Mouse (Mus musculus): ENCODE data around the gene Jakmip3. TPM values are rescaled to one million over a fixed set of nuclear protein-coding genes. Genes with fewer than 3 reads are reported as not detected.
A peak's percentile ranks its signal among the peaks of the same experiment; 100 is the strongest.

Gene Jakmip3
- total RNA-seq (2014; fragmentation: Nextera tagmentation) (not detected in 2 replicates), total RNA-seq (2017) (0.11 and 0.12 TPM in 2 replicates), polyA plus RNA-seq (2012) (not detected in 2 replicates)

- TF ChIP-seq GATA1 (IDR thresholded peaks at IDR 0.05; ENCODE audit: borderline replicate concordance, low read length) (no peak), GATA2 (IDR thresholded peaks at IDR 0.05; ENCODE audit: borderline replicate concordance, low read depth, low read length) (no peak), TAL1 (conservative IDR thresholded peaks at IDR 0.05; ENCODE audit: low read depth, low read length) (no peak), CTCF (IDR thresholded peaks at IDR 0.05; ENCODE audit: low read depth, low read length) (no peak), POLR2AphosphoS5 (IDR thresholded peaks at IDR 0.05; ENCODE audit: insufficient replicate concordance, low read depth, low read length) (no peak)
- no peaks in the 10 kb centered on the region for H3K27me3 ChIP-seq (ENCODE audit: insufficient read depth, low read length)
- ATAC-seq (ENCODE audit: extremely low read depth, insufficient number of reproducible peaks, low FRiP score, poor library complexity, severe bottlenecking) (no peak), DNase-seq (ENCODE audit: low spot score) (no peak)
- H3K4me3 ChIP-seq (ENCODE audit: low read depth, low read length), result peak within 1 kb of the TSS; percentile 4; the same call in 1 of the 2 replicates
- no peaks in the 10 kb centered on the region for H3K36me3 ChIP-seq (replicated peaks)
- no peaks in the 10 kb centered on the region for H3K4me1 ChIP-seq (ENCODE audit: insufficient read depth, low read depth, low read length)
- H3K9me3 ChIP-seq (replicated peaks), result peaks cover 23% of the 10 kb centered on the region
Observed at GRCm38 (mm10) chr7:138940612-138941461, at the start of gene Jakmip3. Jakmip3 (plus strand) TSS chr7:138940730.

- no peaks in the 10 kb centered on the region for H3K27me3 ChIP-seq (ENCODE audit: insufficient read depth, low read length)
- TF ChIP-seq TAL1 (conservative IDR thresholded peaks at IDR 0.05; ENCODE audit: low read depth, low read length) (no peak), GATA2 (IDR thresholded peaks at IDR 0.05; ENCODE audit: borderline replicate concordance, low read depth, low read length) (no peak), CTCF (IDR thresholded peaks at IDR 0.05; ENCODE audit: low read depth, low read length) (no peak), GATA1 (IDR thresholded peaks at IDR 0.05; ENCODE audit: borderline replicate concordance, low read length) (no peak), POLR2AphosphoS5 (IDR thresholded peaks at IDR 0.05; ENCODE audit: insufficient replicate concordance, low read depth, low read length) (no peak)
Observed at GRCm38 (mm10) chr7:138898122-138898521, 42.4 kb upstream of the Jakmip3 start.

GRCm38 (mm10) chr7:138898743-138899142 is 41.8 kb upstream of the Jakmip3 start:
- ATAC-seq (ENCODE audit: extremely low read depth, insufficient number of reproducible peaks, low FRiP score, poor library complexity, severe bottlenecking) (no peak), DNase-seq (ENCODE audit: low spot score) (no peak)
- no peaks in the 10 kb centered on the region for H3K27me3 ChIP-seq (ENCODE audit: insufficient read depth, low read length)
- H3K36me3 ChIP-seq (replicated peaks), result peaks cover 91% of the 10 kb centered on the region
- no peaks in the 10 kb centered on the region for H3K9me3 ChIP-seq (replicated peaks)
- no peak for TF ChIP-seq CTCF (IDR thresholded peaks at IDR 0.05; ENCODE audit: low read depth, low read length)
- no peak for TF ChIP-seq GATA2 (IDR thresholded peaks at IDR 0.05; ENCODE audit: borderline replicate concordance, low read depth, low read length)
- no peak for TF ChIP-seq GATA1 (IDR thresholded peaks at IDR 0.05; ENCODE audit: borderline replicate concordance, low read length)
- TF ChIP-seq POLR2AphosphoS5 (IDR thresholded peaks at IDR 0.05; ENCODE audit: insufficient replicate concordance, low read depth, low read length), result no peak
- no peak for TF ChIP-seq TAL1 (conservative IDR thresholded peaks at IDR 0.05; ENCODE audit: low read depth, low read length)
- no peak overlapping the region for H3K4me3 ChIP-seq (ENCODE audit: low read depth, low read length)
- H3K4me1 ChIP-seq (ENCODE audit: insufficient read depth, low read depth, low read length), result peaks cover 34% of the 10 kb centered on the region

More at GRCm38 (mm10) chr7:138898122-138898521, 42.4 kb upstream of the Jakmip3 start:
- DNase-seq (ENCODE audit: low spot score) (no peak), ATAC-seq (ENCODE audit: extremely low read depth, insufficient number of reproducible peaks, low FRiP score, poor library complexity, severe bottlenecking) (no peak)
- Histone ChIP-seq H3K36me3 (replicated peaks) (peaks cover 94% of the 10 kb centered on the region), H3K4me3 (ENCODE audit: low read depth, low read length) (no peak overlapping the region), H3K9me3 (replicated peaks) (no peaks in the 10 kb centered on the region), H3K4me1 (ENCODE audit: insufficient read depth, low read depth, low read length) (peaks cover 31% of the 10 kb centered on the region)

- TF ChIP-seq POLR2AphosphoS5 (IDR thresholded peaks at IDR 0.05; ENCODE audit: insufficient replicate concordance, low read depth, low read length), result no peak
- TF ChIP-seq CTCF (IDR thresholded peaks at IDR 0.05; ENCODE audit: low read depth, low read length), result no peak
- TF ChIP-seq GATA1 (IDR thresholded peaks at IDR 0.05; ENCODE audit: borderline replicate concordance, low read length), result no peak
- no peak for TF ChIP-seq GATA2 (IDR thresholded peaks at IDR 0.05; ENCODE audit: borderline replicate concordance, low read depth, low read length)
- no peak for TF ChIP-seq TAL1 (conservative IDR thresholded peaks at IDR 0.05; ENCODE audit: low read depth, low read length)
- no peak overlapping the region for H3K4me3 ChIP-seq (ENCODE audit: low read depth, low read length)
- peaks cover 68% of the 10 kb centered on the region for H3K4me1 ChIP-seq (ENCODE audit: insufficient read depth, low read depth, low read length)
- H3K9me3 ChIP-seq (replicated peaks), result no peaks in the 10 kb centered on the region
- no peaks in the 10 kb centered on the region for H3K27me3 ChIP-seq (ENCODE audit: insufficient read depth, low read length)
- DNase-seq (ENCODE audit: low spot score), result no peak
- H3K36me3 ChIP-seq (replicated peaks), result peaks cover 73% of the 10 kb centered on the region
- no peak for ATAC-seq (ENCODE audit: extremely low read depth, insufficient number of reproducible peaks, low FRiP score, poor library complexity, severe bottlenecking)
Observed at GRCm38 (mm10) chr7:138903886-138904435, 36.6 kb upstream of the Jakmip3 start.

- Histone ChIP-seq H3K4me1 (ENCODE audit: insufficient read depth, low read depth, low read length) (peaks cover 70% of the 10 kb centered on the region), H3K36me3 (replicated peaks) (peaks cover 50% of the 10 kb centered on the region), H3K9me3 (replicated peaks) (no peaks in the 10 kb centered on the region), H3K27me3 (ENCODE audit: insufficient read depth, low read length) (no peaks in the 10 kb centered on the region), H3K4me3 (ENCODE audit: low read depth, low read length) (peak overlapping the region; percentile 99)
- no peak for TF ChIP-seq TAL1 (conservative IDR thresholded peaks at IDR 0.05; ENCODE audit: low read depth, low read length)
- no peak for TF ChIP-seq GATA2 (IDR thresholded peaks at IDR 0.05; ENCODE audit: borderline replicate concordance, low read depth, low read length)
- TF ChIP-seq POLR2AphosphoS5 (IDR thresholded peaks at IDR 0.05; ENCODE audit: insufficient replicate concordance, low read depth, low read length), result no peak
- TF ChIP-seq CTCF (IDR thresholded peaks at IDR 0.05; ENCODE audit: low read depth, low read length), result no peak
- no peak for TF ChIP-seq GATA1 (IDR thresholded peaks at IDR 0.05; ENCODE audit: borderline replicate concordance, low read length)
- ATAC-seq (ENCODE audit: extremely low read depth, insufficient number of reproducible peaks, low FRiP score, poor library complexity, severe bottlenecking) (no peak), DNase-seq (ENCODE audit: low spot score) (no peak)
Observed at GRCm38 (mm10) chr7:138906441-138906840, 34.1 kb upstream of the Jakmip3 start.

- no peak for TF ChIP-seq GATA2 (IDR thresholded peaks at IDR 0.05; ENCODE audit: borderline replicate concordance, low read depth, low read length)
- TF ChIP-seq TAL1 (conservative IDR thresholded peaks at IDR 0.05; ENCODE audit: low read depth, low read length), result no peak
- no peak for TF ChIP-seq GATA1 (IDR thresholded peaks at IDR 0.05; ENCODE audit: borderline replicate concordance, low read length)
- no peak for TF ChIP-seq POLR2AphosphoS5 (IDR thresholded peaks at IDR 0.05; ENCODE audit: insufficient replicate concordance, low read depth, low read length)
- TF ChIP-seq CTCF (IDR thresholded peaks at IDR 0.05; ENCODE audit: low read depth, low read length), result no peak
- H3K36me3 ChIP-seq (replicated peaks), result peaks cover 44% of the 10 kb centered on the region
- H3K4me1 ChIP-seq (ENCODE audit: insufficient read depth, low read depth, low read length), result peaks cover 70% of the 10 kb centered on the region
- DNase-seq (ENCODE audit: low spot score) (no peak), ATAC-seq (ENCODE audit: extremely low read depth, insufficient number of reproducible peaks, low FRiP score, poor library complexity, severe bottlenecking) (peak; percentile 36)
- peak overlapping the region; percentile 99 for H3K4me3 ChIP-seq (ENCODE audit: low read depth, low read length)
- no peaks in the 10 kb centered on the region for H3K9me3 ChIP-seq (replicated peaks)
- H3K27me3 ChIP-seq (ENCODE audit: insufficient read depth, low read length), result no peaks in the 10 kb centered on the region
Observed at GRCm38 (mm10) chr7:138907043-138907442, 33.5 kb upstream of the Jakmip3 start.
